Mouse (Mus musculus): Measurements from ENCODE around the gene Tmem161a. TPM values are rescaled to one million over a fixed set of nuclear protein-coding genes. Genes with fewer than 3 reads are reported as not detected.

Tmem161a gene
- polyA plus RNA-seq, 1 experiment from 2014 or later: 53.8 TPM

DNA sequence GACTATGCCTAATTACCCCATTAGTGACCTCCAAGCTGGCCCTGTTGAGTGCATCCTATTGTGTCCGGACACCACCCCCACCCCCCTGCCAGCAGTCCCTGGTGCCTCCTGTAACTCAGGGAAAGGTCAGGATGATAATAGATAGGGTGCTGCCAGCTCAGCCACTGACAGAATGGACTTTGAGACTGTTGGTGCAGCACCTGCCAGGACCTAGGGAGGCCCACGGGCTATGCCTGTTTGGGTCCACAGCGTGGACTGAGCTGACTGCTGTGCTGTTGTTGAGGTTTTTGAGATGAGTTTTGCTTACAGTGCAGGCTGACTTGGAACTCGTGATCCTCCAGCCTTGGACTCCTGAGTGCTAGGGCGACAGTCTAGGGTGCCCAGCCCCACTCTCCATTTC is 21.1 kb downstream of the Tmem161a start:
- no peak overlapping the region for H3K4me2 ChIP-seq
- no peaks in the 10 kb centered on the region for H3K9me3 ChIP-seq
- no peak for ATAC-seq (ENCODE audit: low FRiP score)
- no peak overlapping the region for H3K4me3 ChIP-seq (replicated peaks)
- peaks cover 3% of the 10 kb centered on the region; the same call in 1 of the 2 replicates for H3K4me1 ChIP-seq
- peaks cover 4% of the 10 kb centered on the region; the same call in 1 of the 2 replicates for H3K27me3 ChIP-seq
- H3K36me3 ChIP-seq (replicated peaks): no peaks in the 10 kb centered on the region
- no peak overlapping the region for H3K9ac ChIP-seq
- H3K27ac ChIP-seq: no peak overlapping the region
- WGBS: 66% methylated on average over 5 of the region's 5 CpGs

GRCm38 (mm10) chr8:70194191-70194590 is 22.0 kb downstream of the Tmem161a start:
- no peak overlapping the region for H3K4me3 ChIP-seq (replicated peaks)
- peaks cover 6% of the 10 kb centered on the region; the same call in 1 of the 2 replicates for H3K4me1 ChIP-seq
- no peak overlapping the region for H3K27ac ChIP-seq
- H3K27me3 ChIP-seq: peaks cover 4% of the 10 kb centered on the region; the same call in 1 of the 2 replicates
- H3K9me3 ChIP-seq: no peaks in the 10 kb centered on the region
- H3K36me3 ChIP-seq (replicated peaks): no peaks in the 10 kb centered on the region
- H3K4me2 ChIP-seq: no peak overlapping the region
- no peak overlapping the region for H3K9ac ChIP-seq
- WGBS: 95% methylated on average over 3 of the region's 3 CpGs
- no peak for ATAC-seq (ENCODE audit: low FRiP score)

- Histone ChIP-seq H3K36me3 (replicated peaks) (no peaks in the 10 kb centered on the region), H3K4me1 (peaks cover 6% of the 10 kb centered on the region; the same call in 1 of the 2 replicates), H3K9me3 (no peaks in the 10 kb centered on the region), H3K27me3 (peaks cover 4% of the 10 kb centered on the region; the same call in 1 of the 2 replicates), H3K27ac (no peak overlapping the region), H3K9ac (no peak overlapping the region), H3K4me2 (no peak overlapping the region), H3K4me3 (replicated peaks) (no peak overlapping the region)
- no peak for ATAC-seq (ENCODE audit: low FRiP score)
- 78% methylated on average over 2 of the region's 2 CpGs for WGBS
Measured at GRCm38 (mm10) chr8:70195762-70196161, 23.6 kb downstream of the Tmem161a start.

- Histone ChIP-seq H3K27me3 (peaks cover 4% of the 10 kb centered on the region; the same call in 1 of the 2 replicates), H3K36me3 (replicated peaks) (no peaks in the 10 kb centered on the region), H3K4me1 (peaks cover 6% of the 10 kb centered on the region; the same call in 1 of the 2 replicates), H3K9me3 (no peaks in the 10 kb centered on the region), H3K9ac (no peak overlapping the region), H3K27ac (no peak overlapping the region), H3K4me2 (no peak overlapping the region), H3K4me3 (replicated peaks) (no peak overlapping the region)
- ATAC-seq (ENCODE audit: low FRiP score): no peak
- 43% methylated on average over 7 of the region's 7 CpGs for WGBS
Measured at GRCm38 (mm10) chr8:70197603-70198002, 25.4 kb downstream of the Tmem161a start.

- WGBS: 83% methylated on average over 5 of the region's 5 CpGs
- no peaks in the 10 kb centered on the region for H3K36me3 ChIP-seq (replicated peaks)
- no peak overlapping the region for H3K4me3 ChIP-seq (replicated peaks)
- no peaks in the 10 kb centered on the region for H3K9me3 ChIP-seq
- H3K27me3 ChIP-seq: no peaks in the 10 kb centered on the region
- H3K4me2 ChIP-seq: no peak overlapping the region
- no peak overlapping the region for H3K27ac ChIP-seq
- ATAC-seq (ENCODE audit: low FRiP score): no peak; the same call in 1 of the 2 replicates
- peaks cover 6% of the 10 kb centered on the region; the same call in 1 of the 2 replicates for H3K4me1 ChIP-seq
- no peak overlapping the region for H3K9ac ChIP-seq
Measured at GRCm38 (mm10) chr8:70200098-70200681, 28.0 kb downstream of the Tmem161a start.

DNA sequence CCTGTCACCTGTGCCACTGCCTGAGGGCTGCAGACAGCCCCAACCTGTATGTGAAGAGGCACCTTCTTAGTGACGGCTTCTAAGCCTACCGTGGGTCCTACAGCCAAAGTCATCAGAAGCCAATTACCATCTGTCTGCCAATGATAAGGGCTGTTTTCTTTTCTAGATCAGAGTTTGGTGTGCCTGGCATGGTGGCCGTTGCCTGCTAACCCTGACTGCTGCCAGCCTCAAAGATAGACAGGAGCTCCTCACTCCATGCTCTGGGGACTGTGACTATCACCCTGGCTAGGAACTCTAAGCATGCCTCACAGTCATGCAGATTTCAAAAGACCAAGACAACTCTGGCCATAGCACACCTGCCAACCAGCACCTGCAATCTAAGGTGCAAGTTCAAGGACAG is 29.3 kb downstream of the Tmem161a start:
- no peak overlapping the region for H3K9ac ChIP-seq
- no peak overlapping the region for H3K4me3 ChIP-seq (replicated peaks)
- no peak overlapping the region for H3K4me2 ChIP-seq
- no peaks in the 10 kb centered on the region for H3K9me3 ChIP-seq
- H3K36me3 ChIP-seq (replicated peaks): no peaks in the 10 kb centered on the region
- H3K27me3 ChIP-seq: no peaks in the 10 kb centered on the region
- 96% methylated on average over 3 of the region's 3 CpGs for WGBS
- peaks cover 6% of the 10 kb centered on the region; the same call in 1 of the 2 replicates for H3K4me1 ChIP-seq
- H3K27ac ChIP-seq: no peak overlapping the region
- ATAC-seq (ENCODE audit: low FRiP score): no peak

DNA sequence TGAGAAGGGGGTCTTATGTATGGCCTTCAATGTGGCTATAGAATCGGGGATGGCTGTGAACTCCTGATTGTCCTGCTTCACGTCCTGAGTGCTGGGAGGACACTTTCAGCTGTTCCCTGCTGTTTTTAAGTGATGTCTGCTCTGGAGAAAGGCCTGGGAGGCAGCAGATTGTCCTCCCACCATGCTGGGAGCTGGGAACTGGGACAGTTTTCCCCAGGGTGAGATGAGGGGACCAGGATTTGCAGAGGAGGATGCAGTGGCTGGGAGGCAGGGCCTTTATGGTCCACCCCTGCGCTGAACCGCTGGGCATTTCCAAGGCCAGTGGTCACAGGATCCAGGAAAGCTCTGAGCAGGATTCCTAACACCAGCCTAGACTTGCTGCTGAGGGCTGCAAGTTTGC is 30.9 kb downstream of the Tmem161a start:
- H3K4me2 ChIP-seq: no peak overlapping the region
- H3K9ac ChIP-seq: no peak overlapping the region
- H3K27me3 ChIP-seq: 0 out of 2 replicates have a peak, but pooled peaks cover under 1% of the 10 kb centered on the region
- H3K4me3 ChIP-seq (replicated peaks): no peak overlapping the region
- no peak for ATAC-seq (ENCODE audit: low FRiP score)
- no peak overlapping the region for H3K27ac ChIP-seq
- H3K9me3 ChIP-seq: no peaks in the 10 kb centered on the region
- 62% methylated on average over 4 of the region's 4 CpGs for WGBS
- H3K36me3 ChIP-seq (replicated peaks): no peaks in the 10 kb centered on the region
- H3K4me1 ChIP-seq: peaks cover 5% of the 10 kb centered on the region; the same call in 1 of the 2 replicates

DNA sequence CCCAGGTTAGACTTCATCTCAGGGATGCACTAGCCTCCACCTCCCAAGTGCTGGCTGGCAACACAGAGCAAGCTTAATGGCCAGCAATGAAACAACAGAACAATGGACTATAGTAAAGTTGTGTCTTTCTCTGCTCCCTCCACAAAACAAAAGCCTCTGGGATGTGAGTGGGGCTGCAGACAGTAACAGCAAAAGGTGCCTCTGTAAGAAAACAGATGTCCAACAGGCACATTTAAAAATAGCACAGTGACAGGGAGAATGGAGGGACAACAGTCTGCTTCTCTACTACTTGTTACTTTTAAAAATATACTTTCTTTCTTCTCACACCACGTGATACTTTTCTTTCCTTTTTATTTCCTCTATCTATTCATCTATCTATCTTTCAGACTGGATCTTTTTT is 32.6 kb downstream of the Tmem161a start:
- WGBS: 76% methylated on average over 1 of the region's 1 CpGs
- Histone ChIP-seq H3K4me1 (no peaks in the 10 kb centered on the region), H3K27me3 (peaks cover 10% of the 10 kb centered on the region; the same call in 1 of the 2 replicates), H3K9me3 (no peaks in the 10 kb centered on the region), H3K4me3 (replicated peaks) (no peak overlapping the region), H3K4me2 (no peak overlapping the region), H3K27ac (no peak overlapping the region), H3K36me3 (replicated peaks) (no peaks in the 10 kb centered on the region), H3K9ac (no peak overlapping the region)
- no peak for ATAC-seq (ENCODE audit: low FRiP score)

DNA sequence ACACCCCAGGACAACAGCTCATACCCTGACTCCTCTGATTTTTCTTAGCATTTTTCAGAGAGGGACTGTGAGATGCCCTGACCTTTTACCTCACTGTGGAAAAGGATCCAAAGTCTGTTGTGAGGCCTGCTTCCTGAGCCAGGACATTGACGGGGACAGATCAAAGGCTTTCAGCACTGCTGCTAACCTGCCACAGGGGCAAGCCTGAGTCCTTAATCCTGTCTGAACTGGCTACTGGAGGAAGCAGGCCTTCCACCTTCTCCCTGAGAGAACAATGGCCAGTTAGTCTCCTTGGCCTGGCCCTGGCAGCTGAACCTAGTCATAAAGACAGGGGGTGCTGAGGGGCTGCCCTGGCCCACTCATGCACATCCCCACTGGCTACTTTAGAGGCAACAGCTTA is 36.0 kb downstream of the Tmem161a start:
- WGBS: 37% methylated on average over 1 of the region's 1 CpGs
- no peak overlapping the region for H3K4me3 ChIP-seq (replicated peaks)
- no peak overlapping the region for H3K9ac ChIP-seq
- H3K27me3 ChIP-seq: peaks cover 25% of the 10 kb centered on the region
- no peaks in the 10 kb centered on the region for H3K9me3 ChIP-seq
- peaks cover 3% of the 10 kb centered on the region for H3K4me1 ChIP-seq
- H3K4me2 ChIP-seq: no peak overlapping the region
- ATAC-seq (ENCODE audit: low FRiP score): no peak
- H3K27ac ChIP-seq: no peak overlapping the region
- H3K36me3 ChIP-seq (replicated peaks): no peaks in the 10 kb centered on the region

DNA sequence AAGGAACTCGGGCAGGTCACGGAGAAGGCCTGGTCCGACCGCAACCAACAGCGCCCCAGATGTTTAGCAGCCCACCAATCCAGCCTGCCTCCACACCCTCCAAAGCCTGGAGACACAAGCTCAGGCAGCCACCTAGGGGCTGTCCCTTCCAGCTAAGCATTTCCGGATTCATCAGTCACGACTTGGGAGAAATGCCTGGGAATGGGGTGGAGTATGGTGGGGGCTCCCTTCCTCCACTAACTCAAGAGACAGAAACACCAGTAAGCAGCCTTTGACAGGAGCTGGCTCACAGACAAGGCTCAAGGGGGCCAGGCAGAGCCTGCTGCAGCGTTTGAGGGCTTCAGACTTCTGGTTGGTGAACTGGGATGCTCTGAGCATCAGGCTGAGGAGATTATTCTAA is 38.4 kb downstream of the Tmem161a start:
- WGBS: 25% methylated on average over 8 of the region's 8 CpGs
- no peaks in the 10 kb centered on the region for H3K9me3 ChIP-seq
- peaks cover 6% of the 10 kb centered on the region for H3K4me1 ChIP-seq
- H3K9ac ChIP-seq: no peak overlapping the region
- peaks cover 36% of the 10 kb centered on the region for H3K27me3 ChIP-seq
- no peak overlapping the region for H3K4me2 ChIP-seq
- no peak for ATAC-seq (ENCODE audit: low FRiP score)
- H3K36me3 ChIP-seq (replicated peaks): no peaks in the 10 kb centered on the region
- H3K4me3 ChIP-seq (replicated peaks): no peak overlapping the region
- no peak overlapping the region for H3K27ac ChIP-seq

- Histone ChIP-seq H3K27ac (no peak overlapping the region), H3K9me3 (no peaks in the 10 kb centered on the region), H3K4me3 (replicated peaks) (peak overlapping the region; percentile 57), H3K9ac (peak overlapping the region; percentile 30; the same call in 1 of the 2 replicates), H3K36me3 (replicated peaks) (no peaks in the 10 kb centered on the region), H3K4me2 (peak overlapping the region; percentile 94), H3K4me1 (peaks cover 6% of the 10 kb centered on the region), H3K27me3 (peaks cover 37% of the 10 kb centered on the region)
- ATAC-seq (ENCODE audit: low FRiP score): no peak
- 58% methylated on average over 1 of the region's 1 CpGs for WGBS
Measured at GRCm38 (mm10) chr8:70211275-70211674, 39.1 kb downstream of the Tmem161a start.

GRCm38 (mm10) chr8:70211726-70212111 is 39.6 kb downstream of the Tmem161a start:
- H3K4me3 ChIP-seq (replicated peaks): peak overlapping the region; percentile 57
- no peaks in the 10 kb centered on the region for H3K36me3 ChIP-seq (replicated peaks)
- peaks cover 6% of the 10 kb centered on the region for H3K4me1 ChIP-seq
- H3K27ac ChIP-seq: no peak overlapping the region
- H3K9ac ChIP-seq: peak overlapping the region; percentile 30
- WGBS: 3% methylated on average over 31 of the region's 31 CpGs
- no peak; the same call in 1 of the 2 replicates for ATAC-seq (ENCODE audit: low FRiP score)
- H3K27me3 ChIP-seq: peaks cover 41% of the 10 kb centered on the region
- H3K9me3 ChIP-seq: no peaks in the 10 kb centered on the region
- H3K4me2 ChIP-seq: peak overlapping the region; percentile 94
